Mouse (Mus musculus): ENCODE results near the gene Mcam. TPM values are rescaled to one million over a fixed set of nuclear protein-coding genes. Genes with fewer than 3 reads are reported as not detected.

Mcam gene
- total RNA-seq, 2 experiments from 2014 or later = 107 to 115 TPM

Other genes with a start within 250 kb of the Mcam start
- gene Thy1, start 91.1 kb upstream of the Mcam start, total RNA-seq (2021) = 10 to 100 TPM; 42.5 to 44.6 TPM
- 100 to 1,000 TPM; 102 to 133 TPM for gene Usp2, start 67.4 kb upstream of the Mcam start, total RNA-seq (2021)
- under 1 TPM in 1 of 2 experiments, not detected in 1; 0.18 TPM for gene Mfrp, start 32.7 kb upstream of the Mcam start, total RNA-seq (2021)
- 10 to 100 TPM; 25.9 to 26.0 TPM for gene C1qtnf5, start 27.2 kb upstream of the Mcam start, total RNA-seq (2021)
- under 1 TPM; 0.23 to 0.49 TPM for gene Gm49380, start 21.0 kb upstream of the Mcam start, total RNA-seq (2021)
- 10 to 100 TPM; 13.0 to 15.1 TPM for gene Rnf26, start 21.0 kb upstream of the Mcam start, total RNA-seq (2021)
- 10 to 100 TPM; 15.8 to 22.1 TPM for gene Cbl, start 99.6 kb downstream of the Mcam start, total RNA-seq (2021)
- not detected for gene Ccdc153, start 106.2 kb downstream of the Mcam start, total RNA-seq (2021)
- 1 to 10 TPM; 1.2 to 1.4 TPM for gene Pdzd3, start 117.0 kb downstream of the Mcam start, total RNA-seq (2021)
- gene Nlrx1, start 134.1 kb downstream of the Mcam start, total RNA-seq (2021) = 10 to 100 TPM; 21.6 to 23.0 TPM
- gene Abcg4, start 154.1 kb downstream of the Mcam start, total RNA-seq (2021) = 1 to 10 TPM in 1 of 2 experiments, under 1 TPM in 1; 0.68 to 1.3 TPM
- gene Hinfp, start 171.2 kb downstream of the Mcam start, total RNA-seq (2021) = 10 to 100 TPM in 1 of 2 experiments, 1 to 10 TPM in 1; 9.8 to 11.0 TPM
- 10 to 100 TPM in 1 of 2 experiments, 1 to 10 TPM in 1; 7.5 to 15.7 TPM for gene C2cd2l, start 185.8 kb downstream of the Mcam start, total RNA-seq (2021)
- 10 to 100 TPM; 11.7 to 17.0 TPM for gene Dpagt1, start 191.6 kb downstream of the Mcam start, total RNA-seq (2021)
- gene H2afx, start 200.2 kb downstream of the Mcam start, total RNA-seq (2021) = 10 to 100 TPM; 41.0 to 47.2 TPM
- 10 to 100 TPM; 29.2 to 31.0 TPM for gene Hmbs, start 209.8 kb downstream of the Mcam start, total RNA-seq (2021)
- 10 to 100 TPM; 18.2 to 20.2 TPM for gene Vps11, start 227.2 kb downstream of the Mcam start, total RNA-seq (2021)
- gene Hyou1, start 245.0 kb downstream of the Mcam start, total RNA-seq (2021) = 10 to 100 TPM; 27.0 to 36.3 TPM